In the genomic region with DNA sequence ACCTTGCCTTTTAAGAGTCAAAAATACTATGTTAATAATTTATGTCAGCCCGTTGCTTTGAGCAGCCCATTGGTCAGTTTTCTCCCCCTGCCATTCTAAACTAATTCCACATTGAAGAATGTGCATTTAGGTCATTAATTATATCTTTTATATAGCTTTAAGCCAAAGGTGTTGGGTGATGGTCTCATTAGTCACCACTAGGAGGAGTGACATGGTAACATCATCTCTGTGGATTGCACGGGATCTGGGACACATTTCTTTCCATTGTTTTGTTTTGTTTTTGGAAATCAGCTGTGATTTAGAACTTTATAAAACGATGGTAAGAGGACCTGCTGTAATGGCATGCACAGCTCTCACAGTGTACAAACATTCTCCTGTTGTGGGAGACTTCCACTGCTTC, we compare ENCODE assay signal across 20 mouse cellular contexts.
DNase-seq lines count a peak whose midpoint lies in the region; ATAC-seq and TF ChIP-seq lines count a peak whose summit lies in the region.
"Had no signal": no experiment of that assay in that cellular context is flagged by ENCODE, and none has a peak within 500 bp of the region (broad histone marks: within the 10 kb centered on the region; RNA-seq: fewer than 3 reads in every experiment).

No protein-coding gene starts in this region.

- H3K27me3 ChIP-seq in kidney, postnatal 0 days (ENCODE audit: insufficient read depth, low read length) = no peaks in the 10 kb centered on the region
- no peaks in the 10 kb centered on the region for H3K27me3 ChIP-seq in kidney, embryonic 14.5 days (ENCODE audit: control insufficient read depth, insufficient read depth, low read length)
- no peaks in the 10 kb centered on the region for H3K27me3 ChIP-seq in midbrain, embryonic 14.5 days (ENCODE audit: control insufficient read depth, insufficient read depth, low read length)
- no peaks in the 10 kb centered on the region for H3K27me3 ChIP-seq in midbrain, embryonic 13.5 days
- H3K27me3 ChIP-seq: heart, embryonic 12.5 days; lung, embryonic 15.5 days; megakaryocyte, embryonic 14.5 days; stomach, embryonic 15.5 days had no signal

- peaks cover under 1% of the 10 kb centered on the region for H3K36me3 ChIP-seq in kidney, postnatal 0 days (ENCODE audit: insufficient read depth, low read length)
- H3K36me3 ChIP-seq in kidney, embryonic 14.5 days (ENCODE audit: control insufficient read depth, insufficient read depth, low read length) = peaks cover 7% of the 10 kb centered on the region
- peaks cover 5% of the 10 kb centered on the region for H3K36me3 ChIP-seq in midbrain, embryonic 14.5 days (ENCODE audit: control insufficient read depth, insufficient read depth, low read length)
- H3K36me3 ChIP-seq in midbrain, embryonic 13.5 days = peaks cover 5% of the 10 kb centered on the region
- H3K36me3 ChIP-seq: lung, embryonic 15.5 days; stomach, embryonic 15.5 days had no signal

- H3K9me3 ChIP-seq in kidney, postnatal 0 days (replicated peaks; ENCODE audit: low read length) = no peaks in the 10 kb centered on the region
- H3K9me3 ChIP-seq in kidney, embryonic 14.5 days (ENCODE audit: control insufficient read depth, low read length) = no peaks in the 10 kb centered on the region
- H3K9me3 ChIP-seq in midbrain, embryonic 14.5 days (ENCODE audit: control insufficient read depth, low read length) = no peaks in the 10 kb centered on the region
- no peaks in the 10 kb centered on the region for H3K9me3 ChIP-seq in midbrain, embryonic 13.5 days
- H3K9me3 ChIP-seq: heart, embryonic 12.5 days; lung, embryonic 15.5 days; megakaryocyte, embryonic 14.5 days; stomach, embryonic 15.5 days had no signal

- 44% methylated on average over 3 of the region's 3 CpGs for WGBS in kidney, postnatal 0 days
- WGBS in kidney, embryonic 14.5 days = 59% methylated on average over 3 of the region's 3 CpGs
- WGBS in midbrain, embryonic 14.5 days = 71% methylated on average over 3 of the region's 3 CpGs
- WGBS in midbrain, embryonic 13.5 days = 70% methylated on average over 3 of the region's 3 CpGs

- no peaks in the 10 kb centered on the region for H3K4me1 ChIP-seq in kidney, postnatal 0 days (replicated peaks; ENCODE audit: insufficient read depth, low read length)
- H3K4me1 ChIP-seq in kidney, embryonic 14.5 days (ENCODE audit: control insufficient read depth, insufficient read depth, low read length) = no peaks in the 10 kb centered on the region
- no peaks in the 10 kb centered on the region for H3K4me1 ChIP-seq in midbrain, embryonic 14.5 days (ENCODE audit: control insufficient read depth, insufficient read depth, low read length)
- no peaks in the 10 kb centered on the region for H3K4me1 ChIP-seq in midbrain, embryonic 13.5 days (replicated peaks)
- H3K4me1 ChIP-seq: heart, embryonic 12.5 days; lung, embryonic 15.5 days; stomach, embryonic 15.5 days had no signal

- TF ChIP-seq CTCF in kidney, postnatal 0 days (IDR thresholded peaks at IDR 0.05; ENCODE audit: low read depth) = peak; percentile 47; the same call in 1 of the 2 replicates

- no peak overlapping the region for H3K9ac ChIP-seq in kidney, postnatal 0 days (ENCODE audit: low read depth, low read length)
- no peak overlapping the region for H3K9ac ChIP-seq in kidney, embryonic 14.5 days (ENCODE audit: low read depth, low read length)
- H3K9ac ChIP-seq in midbrain, embryonic 14.5 days (replicated peaks; ENCODE audit: low read length) = no peak overlapping the region
- H3K9ac ChIP-seq in midbrain, embryonic 13.5 days (replicated peaks) = no peak overlapping the region
- H3K9ac ChIP-seq: heart, embryonic 12.5 days; lung, embryonic 15.5 days; stomach, embryonic 15.5 days had no signal

- DNase-seq in kidney, postnatal 0 days (ENCODE audit: low spot score) = peak; percentile 28
- DNase-seq in midbrain, embryonic 14.5 days = peak; percentile 9
- peak; percentile 30 for DNase-seq in MEL-GATA-1-ER (ENCODE audit: extremely low read depth, low read depth)
- no peak for DNase-seq in adrenal gland, adult 2 months
- DNase-seq in gastrocnemius, postnatal 36 days = no peak
- DNase-seq: adrenal gland, postnatal 25 days; cerebellum, postnatal 10 days; gastrocnemius, postnatal 25 days; kidney, postnatal 14 days; right cerebral cortex, adult 18-20 months; thymus, postnatal 14 days had no signal

- no peak for ATAC-seq in kidney, postnatal 0 days (replicated peaks; ENCODE audit: low FRiP score, low read depth)
- no peak for ATAC-seq in kidney, embryonic 14.5 days (ENCODE audit: low FRiP score, low TSS enrichment)
- ATAC-seq in midbrain, embryonic 14.5 days (ENCODE audit: low FRiP score, low TSS enrichment) = no peak
- ATAC-seq in midbrain, embryonic 13.5 days = no peak
- ATAC-seq in megakaryocyte-erythroid progenitor cell, adult 5-6 weeks (replicated peaks; ENCODE audit: low FRiP score, low TSS enrichment, poor library complexity, severe bottlenecking) = 0 out of 2 replicates have a peak, but pooled peaks have one; percentile 61
- ATAC-seq: CD4-positive, CD25-positive, alpha-beta regulatory T cell, adult 4 months had no signal

- no peak overlapping the region for H3K4me3 ChIP-seq in kidney, postnatal 0 days (replicated peaks; ENCODE audit: low read depth, low read length)
- no peak overlapping the region for H3K4me3 ChIP-seq in kidney, embryonic 14.5 days (ENCODE audit: low read length)
- H3K4me3 ChIP-seq in midbrain, embryonic 14.5 days (replicated peaks; ENCODE audit: low read depth, low read length) = no peak overlapping the region
- no peak overlapping the region for H3K4me3 ChIP-seq in midbrain, embryonic 13.5 days (replicated peaks)
- H3K4me3 ChIP-seq: erythroblast, embryonic 14.5 days; heart, embryonic 12.5 days; lung, embryonic 15.5 days; megakaryocyte, embryonic 14.5 days; stomach, embryonic 15.5 days had no signal

- intact Hi-C loops in gastrocnemius, postnatal 36 days (cut with DNase I) = no loop called here

- H3K27ac ChIP-seq in kidney, postnatal 0 days = no peak overlapping the region
- no peak overlapping the region for H3K27ac ChIP-seq in kidney, embryonic 14.5 days (ENCODE audit: low read depth, low read length)
- H3K27ac ChIP-seq in midbrain, embryonic 14.5 days (replicated peaks; ENCODE audit: low read depth, low read length) = no peak overlapping the region
- no peak overlapping the region for H3K27ac ChIP-seq in midbrain, embryonic 13.5 days
- H3K27ac ChIP-seq: lung, embryonic 15.5 days; stomach, embryonic 15.5 days had no signal

- no peak overlapping the region for H3K4me2 ChIP-seq in kidney, postnatal 0 days (ENCODE audit: low read length)
- no peak overlapping the region for H3K4me2 ChIP-seq in kidney, embryonic 14.5 days (replicated peaks; ENCODE audit: low read depth, low read length)
- H3K4me2 ChIP-seq in midbrain, embryonic 14.5 days (ENCODE audit: low read length) = no peak overlapping the region
- no peak overlapping the region for H3K4me2 ChIP-seq in midbrain, embryonic 13.5 days (replicated peaks)
- H3K4me2 ChIP-seq: heart, embryonic 12.5 days; lung, embryonic 15.5 days; stomach, embryonic 15.5 days had no signal

Comparison
In these comparisons a context has a peak if more than half of its experiments do, and no peak if none do; other contexts are left out.
1. DNase-seq: peak in kidney, postnatal 0 days (single experiment), midbrain, embryonic 14.5 days (single experiment) and MEL-GATA-1-ER (single experiment); none in adrenal gland, adult 2 months (single experiment) and gastrocnemius, postnatal 36 days (0 of 2).